Mouse (Mus musculus) spleen, adult 2 months (tissue): Measurements from ENCODE around the gene Afap1.

Experiments used
- CTCF ChIP-seq: fragments of 200-500 bp; IDR thresholded peaks from 2 replicates; pipeline ENCODE4 v1.5.1; 2011; ENCODE audit warnings: mild to moderate bottlenecking, inconsistent platforms; ENCODE audit not compliant: insufficient read depth, insufficient read length, insufficient replicate concordance; ENCODE audit errors: extremely low read depth
- POLR2A ChIP-seq: fragments of 200-500 bp; IDR thresholded peaks from 2 replicates; pipeline ENCODE4 v1.6.1; 2011; ENCODE audit warnings: low read depth, low read length, inconsistent platforms

GRCm38 (mm10) chr5:35900401-35901225 is 7.5 kb downstream of the Afap1 start:
- TF ChIP-seq POLR2A (no peak), CTCF (no peak)
